Mouse (Mus musculus) neutrophil, adult 5-6 weeks (primary cell): ENCODE measurements around the gene Samd5. TPM values are rescaled to one million over a fixed set of nuclear protein-coding genes. Genes with fewer than 3 reads are reported as not detected.

Experiments
- ATAC-seq: fragments of 151-379, 151-347 bp; 2 replicates; pipeline ENCODE4 v1.8.0; 2017; ENCODE audit warnings: mild to moderate bottlenecking, moderate TSS enrichment; ENCODE audit not compliant: insufficient number of reproducible peaks, poor library complexity, low FRiP score, severe bottlenecking; ENCODE audit errors: extremely low read depth
- total RNA-seq: library from RNA; stranded (forward); fragments of 200-1000 nt; gene quantifications from 2 replicates; pipeline ENCODE4 v1.2.3, GENCODE M21; 2017

Gene Samd5
- total RNA-seq, 1 experiment from 2014 or later: not detected

DNA sequence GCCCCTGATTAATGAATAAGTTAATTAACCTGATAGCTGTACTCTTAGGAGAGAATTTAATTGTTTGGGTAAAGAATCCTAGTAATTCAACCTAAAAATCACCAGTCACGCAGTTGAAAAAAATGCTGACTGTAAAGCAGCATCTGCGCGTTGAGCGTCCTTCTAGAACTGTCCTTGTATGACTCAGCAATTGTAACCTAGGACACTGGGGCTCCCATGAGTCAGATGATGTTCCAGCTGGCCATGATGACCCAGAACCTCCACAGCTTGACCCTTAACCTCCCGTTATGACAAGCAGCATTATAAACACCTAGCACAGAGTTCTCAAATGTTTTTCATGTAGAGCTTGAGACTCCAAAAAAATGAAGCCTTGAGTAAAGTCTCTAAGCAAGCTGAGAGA is 78.8 kb downstream of the Samd5 start:
- ATAC-seq: no peak

DNA sequence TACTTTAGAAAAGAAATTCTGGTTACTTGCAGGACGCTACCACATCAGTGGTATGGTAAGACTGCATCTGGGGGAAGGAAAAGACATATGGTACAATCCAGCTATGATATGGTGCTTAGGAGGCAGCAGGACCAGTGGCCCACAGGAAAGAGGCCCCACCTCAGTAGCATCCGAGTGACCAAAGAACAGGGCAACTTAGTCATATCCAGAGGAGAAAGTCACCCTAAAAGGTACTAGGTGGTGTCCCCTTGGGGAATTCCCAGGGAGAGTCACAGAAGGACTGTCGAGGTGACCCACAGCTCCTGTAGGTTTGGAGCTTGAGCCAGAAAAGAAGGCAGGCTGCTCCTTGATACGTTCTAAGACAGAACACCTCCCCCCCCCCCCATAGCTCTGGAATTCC is 80.3 kb downstream of the Samd5 start:
- no peak for ATAC-seq

DNA sequence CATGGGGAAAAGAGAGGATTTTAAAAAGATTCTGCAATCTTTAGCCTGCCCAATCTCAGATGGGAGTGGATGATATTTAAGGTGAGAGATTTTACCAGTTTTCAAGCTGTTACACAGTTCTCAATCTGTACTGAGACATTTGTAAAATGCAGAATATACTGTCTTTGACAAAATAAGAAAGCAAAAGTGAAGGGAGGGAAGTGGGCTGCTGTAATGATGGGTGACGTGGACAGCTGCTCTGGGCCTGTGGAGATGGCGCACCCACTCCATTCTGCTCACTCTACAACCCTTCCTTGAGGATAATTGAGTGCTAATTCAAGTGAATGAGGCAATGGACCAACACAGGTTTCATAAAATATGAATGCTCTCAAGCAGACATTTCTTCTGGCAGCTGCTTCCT is 84.4 kb downstream of the Samd5 start:
- no peak for ATAC-seq

DNA sequence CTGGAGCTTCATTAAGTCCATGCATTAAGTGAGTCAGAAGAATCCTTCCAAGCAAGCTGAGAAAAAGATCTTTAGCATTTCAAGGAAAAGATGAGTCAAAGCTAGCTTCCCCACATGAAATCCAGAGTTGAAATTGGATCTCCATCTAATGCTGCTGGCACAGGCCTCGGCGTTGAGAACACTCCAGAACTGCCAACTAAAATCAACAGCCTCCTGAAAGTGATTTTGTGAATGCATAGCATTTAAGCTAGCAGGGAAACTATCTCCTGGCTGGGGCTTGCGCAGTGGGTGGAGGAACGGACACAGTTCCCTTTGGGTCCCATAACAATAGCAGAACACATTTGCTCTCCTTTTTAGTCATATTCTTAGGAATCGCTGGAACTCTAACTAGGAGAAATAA is 88.7 kb downstream of the Samd5 start:
- ATAC-seq: no peak

DNA sequence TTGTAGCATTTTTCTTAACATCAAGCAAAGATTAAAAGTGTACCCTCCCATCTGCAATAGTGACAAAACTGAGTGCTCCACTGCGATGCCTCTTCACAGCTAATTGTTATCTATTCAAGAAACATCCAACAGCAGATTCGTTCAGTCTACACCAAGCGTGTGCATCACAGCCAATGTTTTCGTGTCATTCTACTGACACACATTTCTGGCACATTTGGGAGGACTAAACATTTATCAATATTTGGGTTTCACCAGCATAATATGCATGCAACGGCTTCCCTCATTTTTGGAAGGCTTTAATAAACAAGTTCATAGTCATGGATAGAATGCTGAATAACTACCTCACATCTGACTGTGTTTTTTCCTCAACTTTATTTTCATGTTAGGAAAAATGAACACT is 95.6 kb downstream of the Samd5 start:
- ATAC-seq: no peak

DNA sequence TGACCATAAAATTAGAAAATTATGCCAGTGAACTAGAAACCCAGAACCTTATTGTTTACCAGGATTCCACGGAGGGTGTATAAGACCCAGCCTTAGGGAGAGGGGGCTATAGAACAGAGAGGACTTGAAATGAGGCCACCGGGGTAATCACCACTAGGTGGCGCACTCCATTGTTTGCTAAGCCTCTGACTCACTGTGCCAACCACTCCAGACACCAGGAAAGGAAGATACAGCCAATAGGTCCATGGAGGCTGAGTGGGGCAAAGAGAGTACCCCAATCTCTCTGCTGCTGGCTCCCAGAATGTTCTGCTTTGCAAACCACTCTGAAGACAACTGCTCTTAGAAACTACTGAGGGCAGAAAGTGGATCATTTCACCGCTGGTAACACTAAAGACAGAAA is 99.4 kb downstream of the Samd5 start:
- ATAC-seq: no peak

DNA sequence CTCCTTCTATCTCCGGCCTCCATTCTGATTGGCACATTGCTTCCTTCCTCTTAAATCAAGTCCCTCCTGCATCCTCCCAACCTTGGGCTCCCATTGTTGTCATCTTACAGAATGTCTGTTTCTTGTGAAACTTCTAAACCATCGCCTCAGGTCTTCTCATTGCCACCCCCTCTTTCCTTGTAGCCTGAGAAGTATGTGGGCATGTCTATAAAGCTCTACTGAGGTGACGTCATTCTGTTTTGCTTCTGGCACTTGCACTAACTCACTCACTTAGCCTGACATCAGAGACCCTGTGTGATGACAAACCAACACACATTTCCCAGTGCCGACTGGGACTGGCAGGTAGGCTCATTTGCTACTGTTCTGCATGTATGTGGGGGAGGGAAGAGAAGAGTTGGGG is 100.9 kb downstream of the Samd5 start:
- no peak for ATAC-seq

Other genes starting within 250 kb of the Samd5 start
- 23.0 and 26.2 TPM in 2 replicates for gene Stxbp5, start 225.9 kb upstream of the Samd5 start, total RNA-seq